Mouse (Mus musculus) midbrain, postnatal 0 days (tissue): Measurements from ENCODE around the gene Cmtm8. TPM values are rescaled to one million over a fixed set of nuclear protein-coding genes. Genes with fewer than 3 reads are reported as not detected.
A peak's percentile ranks its signal among the peaks of the same experiment; 100 is the strongest.

Experiments
- ATAC-seq: fragments of 200-750 bp; cut with Nextera tagmentation; 2 replicates; pipeline ENCODE4 v1.8.0; 2017; ENCODE audit warnings: moderate number of reproducible peaks, mild to moderate bottlenecking, moderate TSS enrichment, moderate library complexity; ENCODE audit not compliant: low FRiP score
- DNase-seq: peaks from one replicate; pipeline ENCODE4 v3.0.0-alpha.2; 2015; ENCODE audit warnings: low spot score
- H3K27ac ChIP-seq: fragments of 300-500 bp; sonication (generic); 2 replicates; pipeline ENCODE4 v1.5.1; 2014; ENCODE audit warnings: low read depth, mild to moderate bottlenecking, low read length, mixed read lengths
- H3K27me3 ChIP-seq: fragments of 300-500 bp; sonication (generic); 2 replicates; pipeline ENCODE4 v1.6.1; 2014; ENCODE audit warnings: low read length, control low read depth, mixed read lengths; ENCODE audit not compliant: insufficient read depth
- H3K36me3 ChIP-seq: fragments of 300-500 bp; sonication (generic); 2 replicates; pipeline ENCODE4 v1.6.1; 2014; ENCODE audit warnings: low read length, control low read depth, mixed read lengths; ENCODE audit not compliant: insufficient read depth
- H3K4me1 ChIP-seq: fragments of 300-500 bp; sonication (generic); 2 replicates; pipeline ENCODE4 v1.6.1; 2014; ENCODE audit warnings: mild to moderate bottlenecking, control low read depth, antibody characterized with exemption, low read length, mixed read lengths; ENCODE audit not compliant: insufficient read depth
- H3K4me2 ChIP-seq: fragments of 300-500 bp; sonication (generic); 2 replicates; pipeline ENCODE4 v1.6.1; 2014; ENCODE audit warnings: low read depth, mild to moderate bottlenecking, low read length, mixed read lengths; ENCODE audit not compliant: poor library complexity, severe bottlenecking
- H3K4me3 ChIP-seq: fragments of 300-500 bp; sonication (generic); 2 replicates; pipeline ENCODE4 v1.5.1; 2014; ENCODE audit warnings: low read depth, mild to moderate bottlenecking, low read length, moderate library complexity
- H3K9ac ChIP-seq: fragments of 300-500 bp; sonication (generic); replicated peaks from 2 replicates; pipeline ENCODE4 v1.6.1; 2014; ENCODE audit warnings: mild to moderate bottlenecking, low read length, moderate library complexity, mixed read lengths; ENCODE audit not compliant: poor library complexity, severe bottlenecking
- H3K9me3 ChIP-seq: fragments of 300-500 bp; sonication (generic); 2 replicates; pipeline ENCODE4 v1.6.1; 2016; ENCODE audit warnings: low read length, control low read depth
- CTCF ChIP-seq: IDR thresholded peaks from 2 replicates; pipeline ENCODE4 v1.5.1; 2016; ENCODE audit warnings: antibody characterized with exemption, mild to moderate bottlenecking
- WGBS: fragments of 180-500 bp; shearing (Covaris S2); extraction: QIAGEN DNeasy Blood & Tissue Kit; methylation state at CpG from one replicate; pipeline ENCODE4 v1.1.7; 2014; 5-methylcytosine and 5-hydroxymethylcytosine counted together
- polyA plus RNA-seq: library from polyadenylated mRNA; unstranded; fragments of >200 nt; fragmentation: Nextera tagmentation; extraction: Ambion mirVana; gene quantifications from 2 replicates; pipeline ENCODE4 v1.2.1, GENCODE M21; 2015
- total RNA-seq: library from RNA; depleted of rRNA; stranded (reverse); fragments of >200 nt; gene quantifications from 2 replicates; pipeline ENCODE4 v1.2.3, GENCODE M21; 2014

The Cmtm8 gene
- total and polyA plus RNA-seq, 2 experiments from 2014 or later: 1.1 to 6.4 TPM

- Histone ChIP-seq H3K27ac (no peak overlapping the region), H3K4me2 (no peak overlapping the region), H3K27me3 (no peaks in the 10 kb centered on the region), H3K36me3 (no peaks in the 10 kb centered on the region), H3K9me3 (no peaks in the 10 kb centered on the region), H3K9ac (no peak overlapping the region), H3K4me3 (no peak overlapping the region), H3K4me1 (no peaks in the 10 kb centered on the region)
- ATAC-seq (no peak), DNase-seq (no peak)
- WGBS: 75% methylated on average over 7 of the region's 7 CpGs
- TF ChIP-seq CTCF: no peak
Observed at GRCm38 (mm10) chr9:114817012-114817411, 26.9 kb downstream of the Cmtm8 start.

GRCm38 (mm10) chr9:114816121-114816520 is 27.8 kb downstream of the Cmtm8 start:
- no peak for TF ChIP-seq CTCF
- WGBS: 95% methylated on average over 7 of the region's 7 CpGs
- Histone ChIP-seq H3K9me3 (no peaks in the 10 kb centered on the region), H3K4me3 (no peak overlapping the region), H3K27me3 (no peaks in the 10 kb centered on the region), H3K36me3 (no peaks in the 10 kb centered on the region), H3K27ac (no peak overlapping the region), H3K4me1 (no peaks in the 10 kb centered on the region), H3K9ac (no peak overlapping the region), H3K4me2 (no peak overlapping the region)
- DNase-seq (no peak), ATAC-seq (no peak)

GRCm38 (mm10) chr9:114815315-114815714 is 28.6 kb downstream of the Cmtm8 start:
- Histone ChIP-seq H3K4me1 (no peaks in the 10 kb centered on the region), H3K27ac (no peak overlapping the region), H3K9ac (no peak overlapping the region), H3K9me3 (no peaks in the 10 kb centered on the region), H3K4me2 (no peak overlapping the region), H3K36me3 (no peaks in the 10 kb centered on the region), H3K4me3 (no peak overlapping the region), H3K27me3 (no peaks in the 10 kb centered on the region)
- no peak for DNase-seq
- no peak for ATAC-seq
- TF ChIP-seq CTCF: peak; percentile 56
- 88% methylated on average over 4 of the region's 4 CpGs for WGBS

GRCm38 (mm10) chr9:114812001-114812400 is 32.0 kb downstream of the Cmtm8 start:
- ATAC-seq (no peak), DNase-seq (no peak)
- no peaks in the 10 kb centered on the region for H3K36me3 ChIP-seq
- no peak for TF ChIP-seq CTCF
- no peaks in the 10 kb centered on the region for H3K4me1 ChIP-seq
- 92% methylated on average over 4 of the region's 4 CpGs for WGBS
- no peaks in the 10 kb centered on the region for H3K9me3 ChIP-seq
- no peak overlapping the region for H3K4me3 ChIP-seq
- no peak overlapping the region for H3K27ac ChIP-seq
- no peak overlapping the region for H3K9ac ChIP-seq
- no peaks in the 10 kb centered on the region for H3K27me3 ChIP-seq
- H3K4me2 ChIP-seq: no peak overlapping the region

- H3K4me3 ChIP-seq: no peak overlapping the region
- 72% methylated on average over 11 of the region's 11 CpGs for WGBS
- no peaks in the 10 kb centered on the region for H3K27me3 ChIP-seq
- no peak for TF ChIP-seq CTCF
- H3K4me1 ChIP-seq: no peaks in the 10 kb centered on the region
- H3K36me3 ChIP-seq: no peaks in the 10 kb centered on the region
- H3K27ac ChIP-seq: no peak overlapping the region
- H3K9me3 ChIP-seq: no peaks in the 10 kb centered on the region
- DNase-seq (no peak), ATAC-seq (no peak)
- no peak overlapping the region for H3K4me2 ChIP-seq
- H3K9ac ChIP-seq: no peak overlapping the region
Observed at GRCm38 (mm10) chr9:114810837-114811236, 33.1 kb downstream of the Cmtm8 start.

- no peaks in the 10 kb centered on the region for H3K36me3 ChIP-seq
- no peak overlapping the region for H3K4me2 ChIP-seq
- H3K27me3 ChIP-seq: no peaks in the 10 kb centered on the region
- no peak overlapping the region for H3K27ac ChIP-seq
- TF ChIP-seq CTCF: no peak
- no peaks in the 10 kb centered on the region for H3K9me3 ChIP-seq
- DNase-seq (no peak), ATAC-seq (no peak)
- WGBS: 94% methylated on average over 5 of the region's 5 CpGs
- no peaks in the 10 kb centered on the region for H3K4me1 ChIP-seq
- no peak overlapping the region for H3K4me3 ChIP-seq
- no peak overlapping the region for H3K9ac ChIP-seq
Observed at GRCm38 (mm10) chr9:114808671-114809070, 35.3 kb downstream of the Cmtm8 start.

- TF ChIP-seq CTCF: no peak; the same call in 1 of the 2 replicates
- no peak overlapping the region for H3K9ac ChIP-seq
- H3K36me3 ChIP-seq: no peaks in the 10 kb centered on the region
- no peak for DNase-seq
- H3K27me3 ChIP-seq: no peaks in the 10 kb centered on the region
- H3K4me3 ChIP-seq: no peak overlapping the region
- WGBS: 66% methylated on average over 8 of the region's 8 CpGs
- H3K4me2 ChIP-seq: no peak overlapping the region
- no peak for ATAC-seq
- no peaks in the 10 kb centered on the region for H3K9me3 ChIP-seq
- H3K27ac ChIP-seq: no peak overlapping the region
- H3K4me1 ChIP-seq: no peaks in the 10 kb centered on the region
Observed at GRCm38 (mm10) chr9:114807261-114807660, 36.7 kb downstream of the Cmtm8 start.
